Mouse (Mus musculus): ENCODE measurements around the gene Foxp1.

GRCm38 (mm10) chr6:99264192-99265093, 258.1 kb downstream of the Foxp1 start:
- TF ChIP-seq CTCF (IDR thresholded peaks at IDR 0.05; ENCODE audit: low read depth, low read length) (no peak), GATA1 (IDR thresholded peaks at IDR 0.05; ENCODE audit: borderline replicate concordance, low read length) (no peak), TAL1 (conservative IDR thresholded peaks at IDR 0.05; ENCODE audit: low read depth, low read length) (no peak), POLR2AphosphoS5 (IDR thresholded peaks at IDR 0.05; ENCODE audit: insufficient replicate concordance, low read depth, low read length) (no peak), GATA2 (IDR thresholded peaks at IDR 0.05; ENCODE audit: borderline replicate concordance, low read depth, low read length) (no peak)

Data from G1E (cell line).